Mouse (Mus musculus): ENCODE measurements around the gene Cd247.

- no peak for TF ChIP-seq CTCF (IDR thresholded peaks at IDR 0.05; ENCODE audit: low read depth, low read length)
- no peak for TF ChIP-seq POLR2A (IDR thresholded peaks at IDR 0.05; ENCODE audit: borderline replicate concordance, low read depth, low read length)
These were observed 48.0 kb downstream of the Cd247 start for GRCm38 (mm10) chr1:165836461-165836860.

All from bone marrow macrophage, adult 2 months (primary cell).